11 mouse cellular contexts compared by ENCODE assay signal in genomic region chr5:100569250-100569934, GRCm38 (mm10). TPM values are rescaled to one million over a fixed set of nuclear protein-coding genes. Genes with fewer than 3 reads are reported as not detected.
DNase-seq lines count a peak whose midpoint lies in the region; ATAC-seq and TF ChIP-seq lines count a peak whose summit lies in the region.
"Had no signal": no experiment of that assay in that cellular context is flagged by ENCODE, and none has a peak within 500 bp of the region (broad histone marks: within the 10 kb centered on the region; RNA-seq: fewer than 3 reads in every experiment).

No protein-coding gene starts in this region.

- 62% methylated on average over 18 of the region's 18 CpGs for WGBS in heart, embryonic 16.5 days
- WGBS in hindbrain, embryonic 14.5 days, result 79% methylated on average over 18 of the region's 18 CpGs
- WGBS in forebrain, postnatal 0 days, result 81% methylated on average over 18 of the region's 18 CpGs
- 80% methylated on average over 18 of the region's 18 CpGs for WGBS in limb, embryonic 10.5 days

- no peak for DNase-seq in heart, adult 11 months
- peak; percentile 38 for DNase-seq in induced T-regulatory cell, adult 2 months (ENCODE audit: low read depth)
- DNase-seq in thymus, postnatal 10 days (ENCODE audit: low spot score in 2 of 2), result peak; percentile 27 to 31
- DNase-seq in hindbrain, embryonic 14.5 days (ENCODE audit: low spot score), result no peak
- DNase-seq in forebrain, postnatal 0 days, result no peak
- no peak for DNase-seq in limb, embryonic 10.5 days (ENCODE audit: low spot score)
- DNase-seq: cerebellum, postnatal 36 days; layer of hippocampus, postnatal 36 days had no signal

- H3K27ac ChIP-seq in heart, embryonic 16.5 days (ENCODE audit: low read length), result no peak overlapping the region
- no peak overlapping the region for H3K27ac ChIP-seq in hindbrain, embryonic 14.5 days
- no peak overlapping the region for H3K27ac ChIP-seq in forebrain, postnatal 0 days (ENCODE audit: low read depth, low read length)
- no peak overlapping the region for H3K27ac ChIP-seq in limb, embryonic 10.5 days
- H3K27ac ChIP-seq: forebrain, embryonic 10.5 days had no signal

- H3K4me2 ChIP-seq in heart, embryonic 16.5 days (ENCODE audit: low read depth, low read length), result no peak overlapping the region
- no peak overlapping the region for H3K4me2 ChIP-seq in hindbrain, embryonic 14.5 days (replicated peaks)
- H3K4me2 ChIP-seq in forebrain, postnatal 0 days (ENCODE audit: low read depth), result no peak overlapping the region

- H3K4me1 ChIP-seq in heart, embryonic 16.5 days (ENCODE audit: control insufficient read depth, insufficient read depth, low read length), result 0 out of 2 replicates have a peak, but pooled peaks cover 2% of the 10 kb centered on the region
- no peaks in the 10 kb centered on the region for H3K4me1 ChIP-seq in hindbrain, embryonic 14.5 days (replicated peaks; ENCODE audit: control insufficient read depth, insufficient read depth, low read length)
- no peaks in the 10 kb centered on the region for H3K4me1 ChIP-seq in forebrain, postnatal 0 days (ENCODE audit: insufficient read depth)
- peaks cover 4% of the 10 kb centered on the region; the same call in 1 of the 2 replicates for H3K4me1 ChIP-seq in limb, embryonic 10.5 days

- H3K9me3 ChIP-seq in heart, embryonic 16.5 days (replicated peaks; ENCODE audit: control insufficient read depth, low read length), result no peaks in the 10 kb centered on the region
- H3K9me3 ChIP-seq in hindbrain, embryonic 14.5 days (ENCODE audit: control insufficient read depth, low read length), result no peaks in the 10 kb centered on the region
- no peaks in the 10 kb centered on the region for H3K9me3 ChIP-seq in forebrain, postnatal 0 days (ENCODE audit: low read length)
- no peaks in the 10 kb centered on the region for H3K9me3 ChIP-seq in limb, embryonic 10.5 days (replicated peaks)
- H3K9me3 ChIP-seq: forebrain, embryonic 10.5 days had no signal

- no peaks in the 10 kb centered on the region for H3K36me3 ChIP-seq in heart, embryonic 16.5 days (ENCODE audit: control insufficient read depth, insufficient read depth)
- H3K36me3 ChIP-seq in hindbrain, embryonic 14.5 days (replicated peaks; ENCODE audit: control insufficient read depth, insufficient read depth), result no peaks in the 10 kb centered on the region
- no peaks in the 10 kb centered on the region for H3K36me3 ChIP-seq in forebrain, postnatal 0 days (ENCODE audit: insufficient read depth)
- no peaks in the 10 kb centered on the region for H3K36me3 ChIP-seq in limb, embryonic 10.5 days
- H3K36me3 ChIP-seq: forebrain, embryonic 10.5 days had no signal

- ATAC-seq in heart, embryonic 16.5 days (replicated peaks; ENCODE audit: extremely low read depth, insufficient read depth, low FRiP score), result peak; percentile 12; the same call in 1 of the 2 replicates
- peak; percentile 40 for ATAC-seq in megakaryocyte progenitor cell, adult 5-6 weeks (replicated peaks; ENCODE audit: poor library complexity)
- ATAC-seq in hindbrain, embryonic 14.5 days (ENCODE audit: low FRiP score), result no peak
- ATAC-seq in forebrain, postnatal 0 days, result no peak

- no peak overlapping the region for H3K4me3 ChIP-seq in heart, embryonic 16.5 days (ENCODE audit: low read length)
- H3K4me3 ChIP-seq in hindbrain, embryonic 14.5 days (replicated peaks; ENCODE audit: low read length), result no peak overlapping the region
- H3K4me3 ChIP-seq in forebrain, postnatal 0 days (ENCODE audit: low read depth, low read length), result no peak overlapping the region
- no peak overlapping the region for H3K4me3 ChIP-seq in limb, embryonic 10.5 days
- H3K4me3 ChIP-seq: forebrain, embryonic 10.5 days had no signal

- no peak overlapping the region for H3K9ac ChIP-seq in heart, embryonic 16.5 days (ENCODE audit: low read length)
- H3K9ac ChIP-seq in hindbrain, embryonic 14.5 days, result no peak overlapping the region
- H3K9ac ChIP-seq in forebrain, postnatal 0 days, result no peak overlapping the region

- H3K27me3 ChIP-seq in heart, embryonic 16.5 days (ENCODE audit: control insufficient read depth, insufficient read depth, low read length), result no peaks in the 10 kb centered on the region
- H3K27me3 ChIP-seq in hindbrain, embryonic 14.5 days (ENCODE audit: control insufficient read depth, insufficient read depth, low read length), result no peaks in the 10 kb centered on the region
- H3K27me3 ChIP-seq in forebrain, postnatal 0 days (ENCODE audit: insufficient read depth, low read length), result no peaks in the 10 kb centered on the region
- no peaks in the 10 kb centered on the region for H3K27me3 ChIP-seq in limb, embryonic 10.5 days (ENCODE audit: low read depth, poor library complexity, severe bottlenecking)

- TF ChIP-seq CTCF in forebrain, postnatal 0 days (IDR thresholded peaks at IDR 0.05; ENCODE audit: low read depth), result no peak

RNA-seq across cellular contexts. Expression of gene Plac8, which starts 2.7 kb away (rescaled TPM):
- 18.5 and 44.7 TPM in 2 replicates for polyA plus RNA-seq in heart, embryonic 16.5 days (2015; fragmentation: Nextera tagmentation; extraction: Ambion mirVana)
- 4,454 and 4,759 TPM in 2 replicates for total RNA-seq in megakaryocyte progenitor cell, adult 5-6 weeks (2015)
- 3,425 and 3,832 TPM in 2 replicates for total RNA-seq in megakaryocyte progenitor cell, adult 5-6 weeks (2017)
- 0.60 and 1.4 TPM in 2 replicates for polyA plus RNA-seq in hindbrain, embryonic 14.5 days (2014; fragmentation: Nextera tagmentation; extraction: Ambion mirVana)
- 0.38 and 3.5 TPM in 2 replicates for total RNA-seq in forebrain, postnatal 0 days (2014; rRNA removed)
- 1.5 and 2.0 TPM in 2 replicates for polyA plus RNA-seq in forebrain, postnatal 0 days (2015; fragmentation: Nextera tagmentation; extraction: Ambion mirVana)
- 2.2 and 2.7 TPM in 2 replicates for polyA plus RNA-seq in limb, embryonic 10.5 days (2016; fragmentation: Nextera tagmentation; extraction: Ambion mirVana)
- total RNA-seq: layer of hippocampus, postnatal 36 days had no signal

RNA-seq across cellular contexts. Expression of gene Cops4, which starts 51.3 kb away (rescaled TPM):
- 137 and 151 TPM in 2 replicates for polyA plus RNA-seq in heart, embryonic 16.5 days (2015; fragmentation: Nextera tagmentation; extraction: Ambion mirVana)
- 87.1 and 98.6 TPM in 2 replicates for total RNA-seq in megakaryocyte progenitor cell, adult 5-6 weeks (2015)
- 137 and 159 TPM in 2 replicates for total RNA-seq in megakaryocyte progenitor cell, adult 5-6 weeks (2017)
- 189 and 190 TPM in 2 replicates for polyA plus RNA-seq in hindbrain, embryonic 14.5 days (2014; fragmentation: Nextera tagmentation; extraction: Ambion mirVana)
- total RNA-seq in forebrain, postnatal 0 days (2014; rRNA removed), result 136 and 159 TPM in 2 replicates
- polyA plus RNA-seq in forebrain, postnatal 0 days (2015; fragmentation: Nextera tagmentation; extraction: Ambion mirVana), result 172 and 184 TPM in 2 replicates
- 252 and 254 TPM in 2 replicates for polyA plus RNA-seq in limb, embryonic 10.5 days (2016; fragmentation: Nextera tagmentation; extraction: Ambion mirVana)

Comparison
In these comparisons a context has a peak if more than half of its experiments do, and no peak if none do; other contexts are left out.
1. ATAC-seq: peak in heart, embryonic 16.5 days (single experiment) and megakaryocyte progenitor cell, adult 5-6 weeks (single experiment); none in hindbrain, embryonic 14.5 days (single experiment) and forebrain, postnatal 0 days (single experiment).
2. DNase-seq: peak in induced T-regulatory cell, adult 2 months (single experiment) and thymus, postnatal 10 days (2 of 2); none in heart, adult 11 months (single experiment), hindbrain, embryonic 14.5 days (single experiment), forebrain, postnatal 0 days (single experiment) and limb, embryonic 10.5 days (single experiment).